Mouse (Mus musculus) intestine, embryonic 15.5 days (tissue): ENCODE measurements around the gene Aars2. TPM values are rescaled to one million over a fixed set of nuclear protein-coding genes. Genes with fewer than 3 reads are reported as not detected.
A peak's percentile ranks its signal among the peaks of the same experiment; 100 is the strongest.

Experiments
- ATAC-seq: fragments of 200-750 bp; cut with Nextera tagmentation; 2 replicates; pipeline ENCODE4 v1.8.0; 2017; ENCODE audit warnings: moderate TSS enrichment, moderate library complexity
- H3K27ac ChIP-seq: fragments of 300-500 bp; sonication (generic); 2 replicates; pipeline ENCODE4 v1.5.1; 2015; ENCODE audit warnings: mild to moderate bottlenecking, inconsistent platforms
- H3K27me3 ChIP-seq: fragments of 300-500 bp; sonication (generic); replicated peaks from 2 replicates; pipeline ENCODE4 v1.6.1; 2015; ENCODE audit warnings: inconsistent platforms
- H3K36me3 ChIP-seq: fragments of 300-500 bp; sonication (generic); 2 replicates; pipeline ENCODE4 v1.6.1; 2015; ENCODE audit warnings: inconsistent platforms
- H3K4me1 ChIP-seq: fragments of 300-500 bp; sonication (generic); replicated peaks from 2 replicates; pipeline ENCODE4 v1.6.1; 2015; ENCODE audit warnings: inconsistent platforms
- H3K4me2 ChIP-seq: fragments of 300-500 bp; sonication (generic); replicated peaks from 2 replicates; pipeline ENCODE4 v1.6.1; 2015; ENCODE audit warnings: mild to moderate bottlenecking, inconsistent platforms
- H3K4me3 ChIP-seq: fragments of 300-500 bp; sonication (generic); replicated peaks from 2 replicates; pipeline ENCODE4 v1.5.1; 2015; ENCODE audit warnings: inconsistent platforms
- H3K9ac ChIP-seq: fragments of 300-500 bp; sonication (generic); 2 replicates; pipeline ENCODE4 v1.6.1; 2015; ENCODE audit warnings: inconsistent platforms
- H3K9me3 ChIP-seq: fragments of 300-500 bp; sonication (generic); 2 replicates; pipeline ENCODE4 v1.6.1; 2016; ENCODE audit warnings: inconsistent platforms
- WGBS: fragments of 180-500 bp; shearing (Covaris S2); methylation state at CpG from one replicate; pipeline ENCODE4 v1.1.7; 2015; 5-methylcytosine and 5-hydroxymethylcytosine counted together
- polyA plus RNA-seq: library from polyadenylated mRNA; unstranded; fragments of >200 nt; fragmentation: Nextera tagmentation; extraction: Ambion mirVana; gene quantifications from 2 replicates; pipeline ENCODE4 v1.2.1, GENCODE M21; 2015

Gene Aars2
- polyA plus RNA-seq, 1 experiment from 2014 or later: 17.0 TPM

- Histone ChIP-seq H3K9me3 (no peaks in the 10 kb centered on the region), H3K27me3 (no peaks in the 10 kb centered on the region), H3K36me3 (peaks cover 45% of the 10 kb centered on the region), H3K4me3 (no peak overlapping the region), H3K4me2 (no peak overlapping the region), H3K9ac (no peak overlapping the region), H3K4me1 (peaks cover 27% of the 10 kb centered on the region), H3K27ac (peak overlapping the region; percentile 48; the same call in 1 of the 2 replicates)
- 72% methylated on average over 1 of the region's 1 CpGs for WGBS
- no peak for ATAC-seq
Measured at GRCm38 (mm10) chr17:45566031-45566359, 59.4 kb downstream of the Aars2 start.

GRCm38 (mm10) chr17:45566360-45567161 lies 59.9 kb downstream of the Aars2 start:
- Histone ChIP-seq H3K4me1 (peaks cover 31% of the 10 kb centered on the region), H3K27ac (peak overlapping the region; percentile 48; the same call in 1 of the 2 replicates)
- WGBS: 63% methylated on average over 18 of the region's 18 CpGs

GRCm38 (mm10) chr17:45567162-45567601 lies 60.5 kb downstream of the Aars2 start:
- Histone ChIP-seq H3K36me3 (peaks cover 50% of the 10 kb centered on the region), H3K27me3 (no peaks in the 10 kb centered on the region), H3K4me3 (no peak overlapping the region), H3K27ac (no peak overlapping the region), H3K9ac (peak overlapping the region; percentile 26; the same call in 1 of the 2 replicates), H3K9me3 (no peaks in the 10 kb centered on the region), H3K4me1 (peaks cover 32% of the 10 kb centered on the region), H3K4me2 (no peak overlapping the region)
- 35% methylated on average over 4 of the region's 4 CpGs for WGBS
- no peak for ATAC-seq

More at GRCm38 (mm10) chr17:45566360-45567161, 59.9 kb downstream of the Aars2 start:
- Histone ChIP-seq H3K27me3 (no peaks in the 10 kb centered on the region), H3K9ac (peak overlapping the region; percentile 26; the same call in 1 of the 2 replicates), H3K36me3 (peaks cover 50% of the 10 kb centered on the region), H3K4me3 (no peak overlapping the region), H3K9me3 (no peaks in the 10 kb centered on the region), H3K4me2 (no peak overlapping the region)
- ATAC-seq: no peak

GRCm38 (mm10) chr17:45568990-45569389 lies 62.3 kb downstream of the Aars2 start:
- WGBS: 85% methylated on average over 12 of the region's 12 CpGs
- ATAC-seq: no peak
- H3K4me1 ChIP-seq: peaks cover 32% of the 10 kb centered on the region
- H3K9ac ChIP-seq: no peak overlapping the region; the same call in 1 of the 2 replicates
- no peak overlapping the region for H3K4me3 ChIP-seq
- H3K27ac ChIP-seq: no peak overlapping the region
- H3K9me3 ChIP-seq: no peaks in the 10 kb centered on the region
- no peaks in the 10 kb centered on the region for H3K27me3 ChIP-seq
- H3K36me3 ChIP-seq: peaks cover 50% of the 10 kb centered on the region
- no peak overlapping the region for H3K4me2 ChIP-seq

- Histone ChIP-seq H3K27ac (no peak overlapping the region), H3K36me3 (peaks cover 50% of the 10 kb centered on the region), H3K4me3 (no peak overlapping the region), H3K4me2 (no peak overlapping the region), H3K9ac (no peak overlapping the region), H3K4me1 (peaks cover 31% of the 10 kb centered on the region), H3K27me3 (no peaks in the 10 kb centered on the region), H3K9me3 (no peaks in the 10 kb centered on the region)
- WGBS: 75% methylated on average over 4 of the region's 4 CpGs
- ATAC-seq: no peak
Measured at GRCm38 (mm10) chr17:45569999-45570398, 63.4 kb downstream of the Aars2 start.

Other genes with a start within 250 kb of the Aars2 start
- 54.1 and 63.4 TPM in 2 replicates for gene Cdc5l, start 73.1 kb upstream of the Aars2 start, polyA plus RNA-seq
- 0.11 and 0.43 TPM in 2 replicates for gene Spats1, start 31.4 kb upstream of the Aars2 start, polyA plus RNA-seq
- 0.13 and 0.33 TPM in 2 replicates for gene Tcte1, start 16.6 kb downstream of the Aars2 start, polyA plus RNA-seq
- gene Tmem151b, start 42.8 kb downstream of the Aars2 start, polyA plus RNA-seq: 2.5 and 2.7 TPM in 2 replicates
- gene Nfkbie, start 48.9 kb downstream of the Aars2 start, polyA plus RNA-seq: 4.8 and 4.9 TPM in 2 replicates
- 124 and 128 TPM in 2 replicates for gene Slc35b2, start 57.0 kb downstream of the Aars2 start, polyA plus RNA-seq
- 1,578 and 1,609 TPM in 2 replicates for gene Hsp90ab1, start 66.4 kb downstream of the Aars2 start, polyA plus RNA-seq
- 80.0 and 85.4 TPM in 2 replicates for gene Slc29a1, start 92.8 kb downstream of the Aars2 start, polyA plus RNA-seq
- gene Mymx, start 95.3 kb downstream of the Aars2 start, polyA plus RNA-seq: 0.43 and 0.54 TPM in 2 replicates
- gene Capn11, start 152.5 kb downstream of the Aars2 start, polyA plus RNA-seq: 0.34 and 0.40 TPM in 2 replicates
- 147 TPM in 2 replicates for gene Mrpl14, start 179.5 kb downstream of the Aars2 start, polyA plus RNA-seq
- 33.5 and 34.2 TPM in 2 replicates for gene Tmem63b, start 180.1 kb downstream of the Aars2 start, polyA plus RNA-seq
- 0.52 TPM in 1 of 2 replicates, not detected in the other for gene 1600014C23Rik, start 227.0 kb downstream of the Aars2 start, polyA plus RNA-seq